Comparison of ENCODE assay signal across 21 mouse cellular contexts in genomic region chr9:47364762-47365161, GRCm38 (mm10).
"Had no signal": no experiment of that assay in that cellular context is flagged by ENCODE, and none has a peak within 500 bp of the region (broad histone marks: within the 10 kb centered on the region; RNA-seq: fewer than 3 reads in every experiment).

No protein-coding gene starts in this region.

- DNase-seq: gastrocnemius, postnatal 14 days; gastrocnemius, postnatal 36 days; heart, adult 2 months; heart, postnatal 14 days; heart, postnatal 36 days; kidney, adult 11 months; kidney, adult 8-10 months; kidney, postnatal 10 days; kidney, postnatal 25 days; kidney, postnatal 4 days had no signal

- H3K4me3 ChIP-seq: heart, adult 2 months; heart, embryonic 13.5 days; heart, embryonic 15.5 days; hindbrain, embryonic 13.5 days; hindbrain, embryonic 15.5 days; layer of hippocampus, adult 2 months; left cerebral cortex, adult 2 months; limb, embryonic 10.5 days; limb, embryonic 12.5 days had no signal

- H3K4me2 ChIP-seq: heart, embryonic 11.5 days; heart, embryonic 13.5 days; heart, embryonic 15.5 days; hindbrain, embryonic 13.5 days; hindbrain, embryonic 15.5 days; limb, embryonic 12.5 days had no signal

- ATAC-seq: hindbrain, postnatal 0 days; intestine, embryonic 16.5 days had no signal

- H3K9ac ChIP-seq: heart, embryonic 13.5 days; heart, embryonic 15.5 days; hindbrain, embryonic 13.5 days; hindbrain, embryonic 15.5 days; limb, embryonic 12.5 days had no signal

- H3K9me3 ChIP-seq: heart, embryonic 13.5 days; heart, embryonic 15.5 days; hindbrain, embryonic 13.5 days; hindbrain, embryonic 15.5 days; limb, embryonic 10.5 days; limb, embryonic 12.5 days had no signal

- H3K27ac ChIP-seq: heart, adult 2 months; heart, embryonic 13.5 days; heart, embryonic 15.5 days; hindbrain, embryonic 13.5 days; hindbrain, embryonic 15.5 days; hindbrain, postnatal 0 days; layer of hippocampus, adult 2 months; left cerebral cortex, adult 2 months; limb, embryonic 10.5 days; limb, embryonic 12.5 days had no signal

- H3K36me3 ChIP-seq: heart, embryonic 13.5 days; heart, embryonic 15.5 days; hindbrain, embryonic 13.5 days; hindbrain, embryonic 15.5 days; limb, embryonic 10.5 days; limb, embryonic 12.5 days had no signal
